Mouse (Mus musculus) C2C12 (cell line): ENCODE results near the gene Glce.

ENCODE experiments used
- CEBPB ChIP-seq: IDR thresholded peaks from one replicate; pipeline ENCODE4 v1.6.1; 2011; ENCODE audit warnings: low read depth, mild to moderate bottlenecking, control low read depth, moderate library complexity
- CTCF ChIP-seq: IDR thresholded peaks from one replicate; pipeline ENCODE4 v1.5.1; 2011; ENCODE audit not compliant: control insufficient read depth, insufficient read depth, insufficient read length
- FOSL1 ChIP-seq: IDR thresholded peaks from one replicate; pipeline ENCODE4 v1.8.0; 2011; ENCODE audit warnings: mild to moderate bottlenecking, low read length; ENCODE audit not compliant: poor library complexity, insufficient read depth, severe bottlenecking
- MAX ChIP-seq: IDR thresholded peaks from one replicate; pipeline ENCODE4 v1.6.1; 2011; ENCODE audit warnings: mild to moderate bottlenecking, control low read depth
- MYOD1 ChIP-seq: IDR thresholded peaks from one replicate; pipeline ENCODE4 v1.6.1; 2011; ENCODE audit warnings: low read depth; ENCODE audit not compliant: control insufficient read depth, insufficient read length
- MYOG ChIP-seq: IDR thresholded peaks from one replicate; pipeline ENCODE4 v1.6.1; 2011; ENCODE audit not compliant: control insufficient read depth, insufficient read length; ENCODE audit errors: extremely low read depth
- USF1 ChIP-seq: IDR thresholded peaks from one replicate; pipeline ENCODE4 v1.6.1; 2011; ENCODE audit warnings: low read depth, mild to moderate bottlenecking, control low read depth, moderate library complexity

- TF ChIP-seq MYOG (no peak), CTCF (no peak), CEBPB (no peak), MAX (no peak), USF1 (no peak), MYOD1 (no peak), FOSL1 (no peak)
Observed at GRCm38 (mm10) chr9:62062234-62062633, 60.2 kb downstream of the Glce start.
